Mouse (Mus musculus): ENCODE measurements around the gene Fam78b. TPM values are rescaled to one million over a fixed set of nuclear protein-coding genes. Genes with fewer than 3 reads are reported as not detected.

The Fam78b gene
- polyA plus RNA-seq, 1 experiment from 2014 or later, result 9.3 TPM

- 89% methylated on average over 3 of the region's 3 CpGs for WGBS
These were observed 124.7 kb downstream of the Fam78b start for GRCm38 (mm10) chr1:167125870-167126269.

GRCm38 (mm10) chr1:167126292-167126691 lies 125.1 kb downstream of the Fam78b start:
- H3K4me3 ChIP-seq (replicated peaks), result no peak overlapping the region
- 79% methylated on average over 4 of the region's 4 CpGs for WGBS
- no peaks in the 10 kb centered on the region for H3K36me3 ChIP-seq
- no peak overlapping the region for H3K9ac ChIP-seq (replicated peaks)
- H3K4me1 ChIP-seq, result no peaks in the 10 kb centered on the region
- no peak for ATAC-seq (ENCODE audit: low FRiP score)
- H3K27me3 ChIP-seq (replicated peaks), result no peaks in the 10 kb centered on the region
- no peak overlapping the region for H3K27ac ChIP-seq (replicated peaks)
- no peak overlapping the region for H3K4me2 ChIP-seq
- H3K9me3 ChIP-seq (replicated peaks), result no peaks in the 10 kb centered on the region

More at GRCm38 (mm10) chr1:167125870-167126269, 124.7 kb downstream of the Fam78b start:
- H3K9me3 ChIP-seq (replicated peaks), result no peaks in the 10 kb centered on the region
- no peaks in the 10 kb centered on the region for H3K36me3 ChIP-seq
- H3K27ac ChIP-seq (replicated peaks), result no peak overlapping the region
- H3K4me2 ChIP-seq, result no peak overlapping the region
- H3K9ac ChIP-seq (replicated peaks), result no peak overlapping the region
- H3K4me1 ChIP-seq, result no peaks in the 10 kb centered on the region
- no peak for ATAC-seq (ENCODE audit: low FRiP score)
- H3K4me3 ChIP-seq (replicated peaks), result no peak overlapping the region
- H3K27me3 ChIP-seq (replicated peaks), result no peaks in the 10 kb centered on the region

DNA sequence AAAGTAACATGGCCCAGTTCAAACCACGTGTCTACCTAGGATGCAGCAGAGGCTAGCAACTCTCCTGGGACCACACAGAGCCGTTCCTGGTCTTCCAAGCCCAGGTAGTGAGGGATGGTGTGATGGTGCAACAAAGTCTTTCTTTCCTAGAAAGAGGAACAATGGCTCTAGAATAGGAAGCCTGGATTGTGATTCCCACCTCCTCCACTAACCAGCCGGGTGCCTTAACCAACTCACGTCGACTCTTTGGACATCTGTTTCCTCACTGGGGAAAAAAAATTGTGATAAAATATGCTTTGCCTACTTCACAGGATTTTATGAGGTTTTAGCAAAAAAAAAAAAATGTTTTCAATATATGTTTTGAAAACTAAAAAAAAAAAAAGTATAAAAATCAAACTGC lies 134.5 kb downstream of the Fam78b start:
- no peak for ATAC-seq (ENCODE audit: low FRiP score)
- Histone ChIP-seq H3K9me3 (replicated peaks) (no peaks in the 10 kb centered on the region), H3K36me3 (no peaks in the 10 kb centered on the region), H3K27me3 (replicated peaks) (no peaks in the 10 kb centered on the region), H3K27ac (replicated peaks) (no peak overlapping the region), H3K4me1 (no peaks in the 10 kb centered on the region), H3K4me3 (replicated peaks) (no peak overlapping the region), H3K4me2 (no peak overlapping the region), H3K9ac (replicated peaks) (no peak overlapping the region)
- WGBS, result 83% methylated on average over 5 of the region's 5 CpGs
